Mouse (Mus musculus) embryonic fibroblast, embryonic 13.5 days (primary cell): ENCODE data around the gene Dip2a. TPM values are rescaled to one million over a fixed set of nuclear protein-coding genes. Genes with fewer than 3 reads are reported as not detected.

Experiments
- H3K27ac ChIP-seq: 2 replicates; pipeline ENCODE4 v1.5.1; 2012; ENCODE audit warnings: low read length, control low read depth, inconsistent platforms; ENCODE audit not compliant: insufficient read depth
- H3K4me1 ChIP-seq: 2 replicates; pipeline ENCODE4 v1.6.1; 2011; ENCODE audit warnings: low read length; ENCODE audit not compliant: control insufficient read depth, insufficient read depth
- H3K4me3 ChIP-seq: 2 replicates; pipeline ENCODE4 v1.5.1; 2011; ENCODE audit warnings: mild to moderate bottlenecking, control low read depth, low read length; ENCODE audit not compliant: insufficient read depth
- CTCF ChIP-seq: IDR thresholded peaks from 2 replicates; pipeline ENCODE4 v1.5.1; 2011; ENCODE audit warnings: mild to moderate bottlenecking, control low read depth, low read length, moderate library complexity, borderline replicate concordance; ENCODE audit not compliant: insufficient read depth
- POLR2A ChIP-seq: IDR thresholded peaks from 2 replicates; pipeline ENCODE4 v1.6.1; 2011; ENCODE audit warnings: low read depth, mild to moderate bottlenecking, control low read depth, low read length, moderate library complexity
- polyA plus RNA-seq: library from polyadenylated mRNA; stranded (reverse); fragments of >200 nt; gene quantifications from 2 replicates; pipeline ENCODE4 v1.2.4, GENCODE M21; 2011; ENCODE audit warnings: low read depth; ENCODE audit not compliant: missing spikeins, insufficient read length

Gene Dip2a
- polyA plus RNA-seq, 1 experiment = 30.9 TPM

- TF ChIP-seq POLR2A = no peak
- TF ChIP-seq CTCF = no peak
- H3K4me1 ChIP-seq = peaks cover 3% of the 10 kb centered on the region; the same call in 1 of the 2 replicates
- no peak overlapping the region for H3K4me3 ChIP-seq
- H3K27ac ChIP-seq = no peak overlapping the region
These were observed 27.5 kb downstream of the Dip2a start for GRCm38 (mm10) chr10:76317623-76318022.

DNA sequence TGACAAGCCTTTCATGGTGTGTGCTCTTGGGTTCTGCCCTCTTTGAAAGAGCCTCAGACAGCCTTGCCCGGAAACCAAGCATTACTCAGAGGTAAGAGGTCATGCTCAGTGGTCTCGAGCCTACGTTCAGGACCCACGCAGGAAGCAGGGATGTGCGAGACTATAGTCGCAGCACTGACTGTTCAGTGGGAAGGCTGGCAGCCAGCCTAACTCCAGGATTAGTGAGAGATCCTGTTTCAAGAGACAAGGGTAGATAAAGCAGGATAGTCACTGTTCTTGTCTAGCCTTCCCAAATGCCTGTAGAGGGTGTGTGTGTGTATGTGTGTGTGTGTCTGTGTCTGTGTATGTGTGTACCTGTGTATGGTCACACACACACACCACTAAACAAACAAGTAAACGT is 28.9 kb downstream of the Dip2a start:
- TF ChIP-seq CTCF (no peak), POLR2A (no peak)
- Histone ChIP-seq H3K4me3 (no peak overlapping the region), H3K27ac (no peak overlapping the region)

GRCm38 (mm10) chr10:76306738-76307137 is 38.4 kb downstream of the Dip2a start:
- Histone ChIP-seq H3K27ac (no peak overlapping the region), H3K4me1 (0 out of 2 replicates have a peak, but pooled peaks cover 3% of the 10 kb centered on the region), H3K4me3 (no peak overlapping the region)
- no peak for TF ChIP-seq POLR2A
- no peak for TF ChIP-seq CTCF

More for the DNA sequence above, 28.9 kb downstream of the Dip2a start:
- H3K4me1 ChIP-seq = peaks cover 3% of the 10 kb centered on the region; the same call in 1 of the 2 replicates

DNA sequence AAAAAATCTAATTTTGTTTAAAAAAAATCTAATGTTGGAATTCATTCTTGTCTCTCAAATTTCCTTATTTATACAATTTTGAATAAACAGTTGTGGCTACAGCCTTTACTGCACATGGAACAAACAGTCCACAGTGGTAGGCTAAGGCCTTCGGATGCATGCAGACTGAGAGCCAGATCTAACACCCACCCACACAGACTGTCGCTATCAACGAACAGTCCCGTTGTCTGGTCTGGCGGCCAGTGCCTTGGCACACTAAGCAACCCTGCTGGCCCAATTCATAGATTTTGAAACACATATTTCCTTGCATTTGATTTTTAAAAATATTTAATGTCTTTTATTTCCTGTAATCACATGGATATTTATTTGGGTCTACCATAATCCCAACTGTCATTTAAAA is 45.0 kb downstream of the Dip2a start:
- no peak for TF ChIP-seq POLR2A
- TF ChIP-seq CTCF = no peak
- Histone ChIP-seq H3K4me3 (no peak overlapping the region), H3K27ac (no peak overlapping the region)

DNA sequence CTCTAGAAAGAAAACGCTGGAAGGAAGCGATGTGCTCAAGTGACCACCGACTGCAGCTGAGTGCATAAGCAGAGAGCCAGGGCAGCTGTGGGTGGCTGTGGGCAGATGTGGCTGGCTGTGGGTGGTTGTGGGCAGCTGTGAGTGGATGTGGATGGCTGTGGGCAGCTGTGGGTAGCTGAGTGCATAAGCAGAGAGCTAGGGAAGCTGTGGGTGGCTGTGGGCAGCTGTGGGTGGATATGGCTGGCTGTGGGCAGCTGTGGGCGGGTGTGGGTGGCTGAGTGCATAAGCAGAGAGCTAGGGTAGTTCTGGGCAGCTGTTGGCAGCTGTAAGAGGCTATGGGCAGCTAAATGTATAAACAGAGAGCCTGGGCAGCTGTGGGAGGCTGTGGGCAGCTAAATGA is 51.9 kb downstream of the Dip2a start:
- Histone ChIP-seq H3K27ac (no peak overlapping the region), H3K4me1 (no peaks in the 10 kb centered on the region), H3K4me3 (no peak overlapping the region)
- no peak for TF ChIP-seq CTCF
- TF ChIP-seq POLR2A = no peak

More for the DNA sequence above, 45.0 kb downstream of the Dip2a start:
- no peaks in the 10 kb centered on the region for H3K4me1 ChIP-seq

DNA sequence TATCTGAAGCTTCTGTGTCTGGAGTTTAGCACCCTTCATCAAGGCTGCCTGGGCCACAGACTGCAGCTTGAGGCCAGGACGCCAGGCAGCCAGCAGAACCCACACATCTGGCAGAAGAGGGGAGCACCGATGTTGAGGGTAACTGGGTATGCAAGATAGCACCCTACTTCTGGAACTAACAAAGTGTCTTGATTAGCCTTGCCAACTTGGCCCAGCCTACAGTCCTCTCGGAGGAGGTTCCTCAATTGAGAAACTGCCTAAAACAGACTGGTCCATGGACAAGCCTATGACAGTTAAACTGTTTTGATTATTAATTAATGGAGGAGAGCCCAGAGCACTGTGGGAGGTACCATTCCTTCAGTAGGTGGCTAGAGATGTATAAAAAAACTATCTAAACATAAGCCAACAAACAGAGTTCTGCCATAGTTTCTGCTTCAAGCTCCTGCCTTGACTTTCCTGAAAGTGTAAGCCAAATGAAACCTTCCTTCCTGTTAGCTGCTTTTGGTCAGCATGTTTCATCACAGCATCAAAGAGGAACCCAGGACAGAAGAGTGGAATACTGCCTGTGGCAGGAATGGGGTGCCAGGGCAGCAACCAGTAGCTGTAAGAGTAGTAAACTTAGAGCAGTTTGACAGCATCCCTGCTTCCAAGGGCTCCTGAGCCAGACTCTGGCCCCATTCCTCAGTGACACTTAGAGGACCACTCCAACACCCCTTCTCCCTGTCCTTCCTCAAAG is 55.0 kb downstream of the Dip2a start:
- TF ChIP-seq POLR2A (no peak), CTCF (no peak)
- H3K27ac ChIP-seq = no peak overlapping the region
- H3K4me1 ChIP-seq = no peaks in the 10 kb centered on the region
- H3K4me3 ChIP-seq = no peak overlapping the region

DNA sequence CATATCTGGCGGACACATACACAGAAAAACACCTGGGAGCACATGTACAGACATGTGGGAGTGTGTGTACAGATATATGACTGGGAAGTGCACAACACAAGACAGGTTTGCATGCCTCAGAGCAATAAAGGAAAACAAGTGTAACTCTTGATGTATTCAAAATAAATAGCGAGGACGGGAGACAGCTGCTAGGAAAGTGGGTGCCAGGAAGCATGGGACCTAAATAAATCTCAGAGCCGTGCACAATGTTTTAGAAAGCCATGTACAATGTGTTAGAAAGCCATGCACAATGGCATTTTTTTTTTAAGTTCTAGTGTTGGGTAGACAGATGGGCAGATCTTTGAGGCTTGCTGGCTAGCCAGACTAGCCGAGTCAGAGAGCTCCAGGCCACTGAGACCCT is 56.0 kb downstream of the Dip2a start:
- H3K27ac ChIP-seq = no peak overlapping the region

DNA sequence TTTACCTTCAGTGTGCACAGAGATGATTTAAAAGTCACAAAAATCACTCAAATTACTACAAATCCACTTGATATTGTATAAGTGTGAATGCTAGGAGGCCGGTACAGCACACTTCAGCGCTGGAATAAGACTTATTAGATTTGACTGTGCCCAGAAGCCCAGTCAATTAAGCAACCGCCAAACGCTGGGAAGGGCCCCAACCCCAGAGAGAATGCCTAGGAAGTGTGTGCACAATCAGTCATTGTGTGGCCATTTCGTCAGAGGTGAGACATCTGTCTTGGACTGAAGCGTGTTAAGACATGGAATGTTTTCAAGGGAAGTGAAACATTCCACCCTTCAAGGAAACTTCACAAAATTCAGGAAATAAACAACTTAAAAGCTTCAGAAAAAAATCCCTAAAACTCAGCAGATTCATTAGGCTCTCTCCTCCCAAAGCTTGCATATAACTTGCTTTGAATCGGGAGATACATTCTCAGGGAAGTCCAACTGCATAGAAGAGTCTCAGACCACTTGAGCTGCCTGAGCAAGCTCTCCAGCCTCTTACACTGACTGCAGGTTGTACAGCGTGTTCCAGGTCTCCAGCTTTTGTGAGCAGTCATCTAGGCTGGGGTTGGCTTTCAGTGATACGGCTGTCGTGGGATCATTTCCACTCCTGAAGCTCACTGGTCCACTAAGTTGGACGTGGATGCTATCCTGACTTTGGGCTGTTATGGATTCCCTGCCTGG is 56.7 kb downstream of the Dip2a start:
- TF ChIP-seq POLR2A (no peak), CTCF (no peak)
- Histone ChIP-seq H3K4me3 (no peak overlapping the region), H3K4me1 (no peaks in the 10 kb centered on the region), H3K27ac (no peak overlapping the region)

More for the DNA sequence above, 56.0 kb downstream of the Dip2a start:
- Histone ChIP-seq H3K4me1 (no peaks in the 10 kb centered on the region), H3K4me3 (no peak overlapping the region)
- no peak for TF ChIP-seq POLR2A
- TF ChIP-seq CTCF = no peak

- Histone ChIP-seq H3K4me3 (no peak overlapping the region), H3K27ac (no peak overlapping the region), H3K4me1 (no peaks in the 10 kb centered on the region)
- TF ChIP-seq CTCF (no peak), POLR2A (no peak)
These were observed 66.5 kb downstream of the Dip2a start for GRCm38 (mm10) chr10:76278541-76279097.

DNA sequence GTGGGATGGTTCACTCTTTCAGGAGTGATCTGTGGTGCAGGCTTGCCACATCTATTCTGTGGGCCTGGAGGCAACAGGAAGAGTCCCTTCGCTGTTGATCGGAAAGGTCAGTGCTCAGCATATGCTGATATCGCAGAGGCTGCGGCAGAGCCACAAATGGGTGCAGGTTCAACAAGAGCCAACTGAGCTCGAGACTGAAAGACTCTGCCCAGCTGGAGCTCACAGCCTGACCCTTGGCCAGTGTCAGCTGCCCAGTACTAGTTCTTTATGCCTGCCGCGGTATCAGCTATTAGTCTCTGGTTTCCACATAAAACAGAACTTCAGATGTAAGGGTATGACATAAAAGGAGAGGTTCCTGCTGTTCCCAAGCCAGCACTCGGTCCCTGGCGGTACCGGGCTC is 69.8 kb downstream of the Dip2a start:
- no peaks in the 10 kb centered on the region for H3K4me1 ChIP-seq
- H3K4me3 ChIP-seq = no peak overlapping the region
- H3K27ac ChIP-seq = no peak overlapping the region
- TF ChIP-seq POLR2A (no peak), CTCF (no peak)
